Mouse (Mus musculus) c-Kit-positive CD71-positive TER-119-negative erythroid progenitor cells, embryonic 14.5 days (primary cell): ENCODE results near the gene Ccer2.

ENCODE experiments used
- DNase-seq: peaks from one replicate; pipeline ENCODE4 v3.0.0-alpha.2; 2013; ENCODE audit warnings: low read depth

Gene Ccer2

GRCm38 (mm10) chr7:28791706-28792105 is 35.7 kb downstream of the Ccer2 start:
- DNase-seq = no peak

- DNase-seq = no peak
These were observed 36.6 kb downstream of the Ccer2 start for GRCm38 (mm10) chr7:28792391-28793185.

- no peak for DNase-seq
These were observed 37.9 kb downstream of the Ccer2 start for GRCm38 (mm10) chr7:28793834-28794233.

GRCm38 (mm10) chr7:28794496-28794895 is 38.5 kb downstream of the Ccer2 start:
- no peak for DNase-seq

- DNase-seq = no peak
These were observed 39.9 kb downstream of the Ccer2 start for GRCm38 (mm10) chr7:28795832-28796231.

GRCm38 (mm10) chr7:28796562-28796975 is 40.6 kb downstream of the Ccer2 start:
- DNase-seq = peak; percentile 61

- DNase-seq = no peak
These were observed 44.0 kb downstream of the Ccer2 start for GRCm38 (mm10) chr7:28799994-28800393.

- DNase-seq = no peak
These were observed 45.5 kb downstream of the Ccer2 start for GRCm38 (mm10) chr7:28801451-28801850.

GRCm38 (mm10) chr7:28801901-28802670 is 46.1 kb downstream of the Ccer2 start:
- DNase-seq = no peak

GRCm38 (mm10) chr7:28802846-28803588 is 47.0 kb downstream of the Ccer2 start:
- no peak for DNase-seq

GRCm38 (mm10) chr7:28803756-28804155 is 47.8 kb downstream of the Ccer2 start:
- DNase-seq = no peak

GRCm38 (mm10) chr7:28806869-28807268 is 50.9 kb downstream of the Ccer2 start:
- DNase-seq = no peak

GRCm38 (mm10) chr7:28807641-28808220 is 51.8 kb downstream of the Ccer2 start:
- no peak for DNase-seq

- no peak for DNase-seq
These were observed 52.4 kb downstream of the Ccer2 start, which contains the start of gene Hnrnpl for GRCm38 (mm10) chr7:28808221-28808941. Gene Hnrnpl, plus strand, starts transcription at chr7:28808541.
